Mouse (Mus musculus): Measurements from ENCODE around the gene Tchp.

The Tchp gene

DNA sequence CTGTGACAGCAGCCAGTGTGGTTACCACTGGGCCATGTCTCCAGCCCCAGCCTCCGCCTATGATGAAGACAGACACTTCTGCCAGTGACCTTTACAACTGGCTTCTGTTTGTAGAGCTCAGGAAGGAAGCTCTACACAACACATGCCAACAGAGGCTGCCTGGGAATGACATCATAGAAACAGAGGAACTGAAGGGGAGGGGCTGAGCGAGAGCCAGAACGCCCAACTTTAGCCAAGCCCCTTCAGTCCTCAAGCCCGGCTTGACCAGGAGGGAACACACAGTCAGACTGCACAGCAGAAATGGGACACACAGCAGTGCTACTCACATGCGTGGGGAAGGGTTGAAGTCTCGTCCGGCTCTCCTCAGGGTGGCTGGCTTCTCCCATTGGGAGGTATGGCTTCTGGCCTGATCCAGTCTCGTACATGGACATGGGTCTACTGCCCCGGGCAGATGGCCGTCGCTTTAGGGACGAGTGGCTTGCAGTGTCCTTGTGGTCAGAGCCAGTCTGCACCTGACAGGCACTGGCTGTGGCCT, 31.2 kb downstream of the Tchp start:
- DNase-seq (ENCODE audit: low spot score in 2 of 2): no peak

DNA sequence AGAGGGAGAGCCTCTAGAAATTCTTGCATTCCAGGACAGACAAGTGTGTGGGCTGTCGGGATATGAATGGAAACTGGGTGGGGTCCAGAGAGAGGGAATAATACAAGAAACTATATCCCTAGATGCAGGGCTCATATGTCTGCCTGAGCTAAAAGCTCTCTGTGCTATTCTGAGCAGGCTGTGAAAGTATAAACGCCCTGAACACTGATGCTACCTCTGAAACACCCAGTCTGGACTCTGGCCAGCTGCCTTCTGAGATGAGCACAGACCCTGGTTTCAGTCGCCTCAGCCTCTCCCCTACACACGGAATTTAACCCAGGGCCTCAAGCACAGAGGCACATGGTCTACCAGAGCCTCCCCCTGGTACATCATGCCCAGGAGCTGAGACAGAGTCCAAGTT, 33.0 kb downstream of the Tchp start:
- no peak for DNase-seq (ENCODE audit: low spot score in 2 of 2)

DNA sequence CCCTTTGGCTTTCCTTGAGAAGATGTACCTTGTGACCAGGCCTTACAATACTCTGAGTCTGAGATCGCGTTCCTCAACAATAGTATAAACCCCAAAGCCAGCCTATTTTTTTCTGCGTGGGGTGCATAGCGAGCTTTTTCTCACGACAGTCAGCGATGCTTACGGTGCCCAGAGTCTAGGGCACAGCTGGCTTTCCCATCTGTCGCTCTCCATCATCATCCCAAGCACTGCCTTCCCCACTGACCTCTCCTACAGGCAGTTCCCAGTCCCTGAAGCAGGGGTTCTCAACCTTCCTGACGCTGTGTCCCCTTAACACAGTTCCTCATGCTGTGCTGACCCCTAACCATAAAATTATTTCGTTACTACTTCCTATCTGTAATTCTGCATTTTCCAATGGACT, 35.0 kb downstream of the Tchp start:
- DNase-seq (ENCODE audit: low spot score in 2 of 2): no peak

DNA sequence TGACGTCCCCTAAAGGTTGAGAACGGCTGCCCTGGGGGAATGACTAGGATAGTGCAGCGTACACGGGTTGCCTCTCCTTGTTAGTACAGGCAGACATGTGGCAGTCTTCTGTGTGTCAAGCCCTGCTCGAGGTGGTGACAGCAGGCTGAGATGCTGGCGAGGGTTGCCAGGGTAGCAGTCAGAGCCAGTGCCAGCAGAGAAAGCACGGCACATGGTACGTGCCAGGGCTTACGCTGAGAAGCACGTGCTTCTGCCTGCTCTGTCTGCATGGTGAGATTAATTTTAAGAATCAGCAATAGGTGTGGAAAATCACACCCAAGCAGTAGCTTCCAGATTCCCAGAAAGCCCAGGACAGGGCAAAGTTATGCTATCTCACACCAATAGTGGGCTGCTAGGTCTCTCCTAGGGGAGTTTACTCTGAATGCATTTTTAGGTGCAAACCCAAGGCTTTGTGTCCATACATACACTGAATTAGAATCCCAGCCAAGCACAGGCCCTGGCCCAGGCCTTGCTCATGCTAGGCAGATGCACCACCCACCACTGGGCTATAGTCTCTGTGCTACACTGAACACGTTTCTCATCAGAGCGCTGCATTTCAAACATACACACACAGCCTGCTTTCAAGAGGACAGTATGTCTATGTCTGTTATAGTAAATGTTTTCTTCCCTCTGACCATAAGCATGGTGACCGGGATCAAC, 35.6 kb downstream of the Tchp start:
- no peak for DNase-seq (ENCODE audit: low spot score in 2 of 2)

DNA sequence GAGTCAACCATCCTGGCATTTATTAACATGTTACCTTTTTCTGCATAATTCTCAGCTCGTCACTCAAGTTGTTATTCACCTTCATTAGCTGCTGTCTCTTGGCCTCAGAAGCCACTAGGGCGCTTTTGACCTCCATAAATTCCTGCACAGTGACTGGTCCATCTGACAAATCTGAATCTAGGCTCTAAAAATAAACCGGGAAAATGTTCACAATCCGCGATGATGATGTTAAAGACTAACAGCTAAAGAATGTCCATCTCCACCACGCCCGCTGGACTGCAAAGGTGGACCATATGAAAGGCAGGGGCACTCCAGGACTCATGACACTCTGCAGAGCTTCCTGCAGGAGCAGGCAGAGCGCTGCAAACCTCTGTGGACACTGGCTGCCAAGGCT, 36.1 kb downstream of the Tchp start:
- no peak for DNase-seq (ENCODE audit: low spot score in 2 of 2)

DNA sequence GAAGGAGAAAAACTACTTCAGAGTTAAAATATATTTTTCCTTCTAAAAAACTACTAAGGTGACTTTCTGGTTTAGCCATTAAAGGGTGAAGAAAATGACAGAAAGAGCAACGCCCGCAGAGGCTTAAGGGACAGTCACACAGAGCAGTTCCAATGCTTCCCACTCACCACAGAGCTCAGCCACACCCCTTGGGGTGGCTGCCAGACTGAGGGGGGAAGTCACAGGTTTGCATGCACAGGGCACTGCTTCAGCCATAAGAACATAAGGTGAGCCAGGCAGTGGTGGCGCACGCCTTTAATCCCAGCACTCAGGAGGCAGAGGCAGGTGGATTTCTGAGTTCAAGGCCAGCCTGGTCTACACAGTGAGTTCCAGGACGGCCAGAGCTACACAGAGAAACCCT, 38.0 kb downstream of the Tchp start:
- DNase-seq (ENCODE audit: low spot score in 2 of 2): peak; percentile 43 to 46

DNA sequence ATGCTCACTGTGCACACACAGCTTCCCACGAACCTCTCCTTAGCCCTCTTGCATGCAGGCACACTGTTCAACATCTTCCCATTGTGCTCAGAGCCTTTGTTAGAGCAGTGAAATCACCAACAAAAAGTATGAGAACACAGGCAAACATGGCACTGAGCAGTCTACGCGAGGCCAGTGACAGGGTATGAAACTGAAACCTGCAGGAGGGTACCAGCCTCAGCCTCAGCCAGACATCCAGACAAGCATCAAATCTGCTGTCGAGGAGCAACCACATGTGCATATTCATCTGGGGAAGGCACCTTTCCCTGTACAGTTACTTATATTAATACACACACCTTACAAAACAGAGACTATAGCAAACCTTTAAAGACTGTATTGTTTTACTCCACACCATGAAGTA, 39.3 kb downstream of the Tchp start:
- no peak for DNase-seq (ENCODE audit: low spot score in 2 of 2)

DNA sequence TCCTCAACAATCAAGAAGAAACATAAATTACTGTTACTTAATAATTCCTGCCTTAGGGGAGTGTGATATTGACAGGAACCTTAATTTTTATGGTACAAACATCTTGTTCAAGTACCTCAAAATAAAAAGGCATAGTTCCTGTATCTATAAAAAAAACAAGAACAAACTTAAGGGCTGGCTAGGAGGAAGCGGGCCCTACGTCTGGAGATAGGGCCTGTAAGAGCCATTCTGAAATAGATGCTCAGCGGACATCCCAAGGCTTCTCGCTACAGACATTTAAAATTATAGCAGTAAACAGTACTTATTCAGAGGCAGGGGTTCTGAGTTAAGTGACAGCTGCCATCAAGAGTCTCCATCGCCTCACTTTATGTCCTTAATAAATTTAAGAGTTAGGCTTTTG, 40.0 kb downstream of the Tchp start:
- DNase-seq (ENCODE audit: low spot score in 2 of 2): peak in 1 of 2 experiments; percentile 40

DNA sequence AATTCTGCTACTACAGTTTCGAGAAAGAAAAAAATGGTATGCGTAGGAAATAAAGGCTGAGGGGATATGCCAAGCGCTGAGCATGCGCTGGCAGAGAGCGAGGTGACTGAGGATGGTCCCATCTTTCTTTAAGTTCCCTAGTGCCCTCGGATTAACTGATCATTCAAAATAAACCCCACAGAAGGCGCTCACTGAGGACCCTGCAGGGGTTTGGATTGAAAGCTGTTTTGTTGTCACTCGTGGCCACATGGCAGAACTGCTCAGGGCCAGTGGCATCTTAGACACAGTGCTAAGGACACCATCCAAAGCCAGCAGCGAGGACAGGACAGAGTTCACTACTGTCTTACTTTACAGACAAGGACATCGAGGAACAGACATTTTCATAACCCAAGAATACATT, 42.8 kb downstream of the Tchp start:
- no peak for DNase-seq (ENCODE audit: low spot score in 2 of 2)

DNA sequence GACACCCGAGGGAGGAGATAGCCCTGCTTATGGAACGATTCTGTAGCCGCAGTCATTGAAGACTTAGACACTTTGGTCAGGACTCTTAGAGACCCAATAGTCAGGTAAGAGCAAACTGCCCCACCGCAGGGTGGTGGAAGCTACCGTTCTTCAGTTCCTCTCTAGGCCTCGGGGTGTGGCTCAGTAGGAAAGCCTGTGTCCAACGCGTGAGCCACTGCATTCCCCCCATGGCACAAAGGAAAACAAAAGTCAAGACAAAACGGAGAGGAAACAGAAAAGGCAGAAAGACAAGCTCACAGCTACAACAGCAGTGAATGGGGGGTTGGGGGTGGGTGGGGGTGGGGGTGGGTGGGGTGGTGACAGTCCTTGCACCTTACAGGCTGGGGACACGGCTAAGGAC, 44.8 kb downstream of the Tchp start:
- no peak for DNase-seq (ENCODE audit: low spot score in 2 of 2)

DNA sequence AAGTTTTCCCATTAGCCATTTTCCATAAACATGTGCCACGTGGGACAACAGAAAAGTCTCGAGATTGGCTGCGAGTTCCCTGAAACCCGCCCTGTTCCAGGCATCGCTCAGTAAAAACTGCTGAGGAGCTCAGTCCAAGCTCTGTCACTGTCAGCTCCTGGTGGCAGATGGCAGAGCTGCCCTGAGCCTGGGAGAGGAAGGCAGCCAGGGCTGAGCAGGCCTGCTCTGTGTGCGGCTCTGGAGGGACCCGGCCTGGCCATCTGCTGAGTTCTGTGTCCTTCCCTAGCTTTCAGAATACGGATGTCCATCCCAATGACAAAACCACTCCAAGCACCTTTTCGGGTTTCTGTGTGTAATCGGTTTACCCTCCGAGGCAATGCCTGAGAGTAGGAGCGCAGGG, 45.8 kb downstream of the Tchp start:
- no peak for DNase-seq (ENCODE audit: low spot score in 2 of 2)

DNA sequence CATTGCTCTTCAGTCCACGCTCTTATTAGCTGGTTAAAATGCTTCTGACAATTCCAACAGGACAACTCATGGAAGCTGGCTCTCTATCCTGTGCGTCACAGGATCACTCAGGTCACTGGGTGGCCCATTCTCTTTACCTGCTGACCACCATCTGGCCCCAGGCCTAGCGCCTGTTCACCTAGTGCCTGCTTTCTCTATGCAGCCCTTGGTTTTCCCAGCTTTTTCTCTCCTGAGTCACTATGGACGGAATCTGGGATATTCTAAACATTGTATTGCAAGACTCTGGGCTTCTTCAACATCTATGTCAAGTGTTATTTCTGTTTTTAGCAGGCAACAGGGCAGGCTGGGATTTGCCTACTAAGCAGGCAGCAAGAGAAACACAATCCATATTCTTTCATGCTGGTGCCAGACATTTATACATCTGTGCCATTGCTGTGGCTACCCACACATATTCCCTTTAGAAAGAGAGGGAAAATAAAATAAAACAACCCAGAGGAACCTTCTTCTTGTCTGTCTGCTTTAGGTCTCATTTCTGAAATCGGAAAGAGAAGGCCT, 52.1 kb downstream of the Tchp start:
- no peak for DNase-seq (ENCODE audit: low spot score in 2 of 2)

DNA sequence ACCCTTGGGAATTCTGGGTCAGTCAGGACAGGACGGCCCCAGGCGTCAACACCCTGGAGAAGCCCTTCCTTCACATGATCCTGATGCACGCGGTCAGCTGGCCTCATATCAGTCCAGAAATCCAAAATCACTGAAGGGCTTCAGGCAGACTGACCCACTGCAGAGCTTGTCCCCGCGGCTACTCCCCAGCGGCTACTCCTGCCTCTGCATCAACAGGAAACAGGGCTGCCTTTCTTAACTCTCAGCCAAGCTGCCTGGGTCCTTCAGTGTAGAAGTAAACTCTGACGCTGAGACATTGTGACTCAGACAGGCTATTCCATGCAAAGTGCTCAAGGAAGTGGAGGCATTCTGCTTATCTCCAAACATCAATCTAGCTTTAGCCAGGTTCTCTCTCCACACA, 54.4 kb downstream of the Tchp start:
- DNase-seq (ENCODE audit: low spot score in 2 of 2): no peak

DNA sequence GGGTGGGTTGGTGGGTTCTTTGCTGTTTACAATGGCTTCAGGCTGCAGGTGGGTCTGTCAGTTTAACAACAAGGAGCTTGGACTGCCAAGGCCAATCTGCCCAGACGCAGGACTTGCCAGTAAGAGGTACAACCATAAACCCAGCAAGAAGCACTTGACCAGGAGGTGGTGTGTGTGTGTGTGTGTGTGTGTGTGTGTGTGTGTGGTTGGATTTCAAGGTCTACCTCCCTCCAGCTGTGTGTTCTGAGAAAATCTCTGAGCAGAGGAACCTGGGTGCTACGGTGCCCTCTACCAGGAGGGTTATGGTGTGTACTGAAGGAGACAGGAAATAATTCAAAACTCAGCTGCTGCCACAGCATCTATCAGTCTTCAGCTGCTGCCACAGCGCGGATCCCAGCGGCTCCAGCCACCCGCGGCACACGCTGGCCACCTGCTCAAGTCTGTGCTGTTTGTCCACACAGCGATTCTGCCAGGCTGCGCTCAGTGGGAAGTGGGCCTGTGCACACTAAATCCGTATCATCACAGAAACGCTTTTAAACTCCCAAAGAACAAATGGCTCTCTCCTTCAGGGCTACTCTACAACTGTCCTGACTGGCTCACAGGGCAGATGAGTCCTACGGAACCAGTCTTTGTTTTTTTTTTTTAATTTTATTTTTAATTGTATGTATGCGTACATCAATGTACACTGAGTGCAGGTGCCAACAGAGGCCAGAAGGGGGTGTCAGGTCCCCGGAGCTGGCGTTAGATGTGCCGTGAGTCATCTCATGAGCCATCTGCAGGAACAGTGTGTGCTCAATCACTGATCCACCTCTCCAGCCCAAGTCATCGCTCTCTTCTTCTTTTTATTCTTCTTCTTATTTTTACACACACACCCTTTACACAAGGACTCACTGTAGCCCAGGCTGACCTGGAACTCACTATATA, 57.5 kb downstream of the Tchp start:
- no peak for DNase-seq (ENCODE audit: low spot score in 2 of 2)

DNA sequence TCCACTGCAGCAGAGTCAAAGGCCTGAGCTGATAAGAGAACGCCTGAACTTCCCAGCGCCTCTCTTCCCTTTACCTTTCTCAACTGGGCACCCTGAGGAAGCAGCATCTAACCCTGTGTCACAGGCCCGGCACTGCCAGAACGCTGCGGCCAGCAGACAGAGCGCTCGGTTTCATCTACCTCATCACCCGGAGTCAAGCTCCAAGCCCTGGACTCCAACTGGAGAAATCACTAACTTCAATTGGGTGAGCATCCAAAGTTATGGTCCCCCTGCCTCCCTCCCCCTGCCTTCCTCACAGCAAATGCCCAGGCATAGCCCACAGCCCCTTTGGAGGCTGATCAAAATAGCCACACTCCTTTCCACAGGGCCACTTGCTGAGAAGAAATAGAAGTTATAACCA, 59.1 kb downstream of the Tchp start:
- no peak for DNase-seq (ENCODE audit: low spot score in 2 of 2)

DNA sequence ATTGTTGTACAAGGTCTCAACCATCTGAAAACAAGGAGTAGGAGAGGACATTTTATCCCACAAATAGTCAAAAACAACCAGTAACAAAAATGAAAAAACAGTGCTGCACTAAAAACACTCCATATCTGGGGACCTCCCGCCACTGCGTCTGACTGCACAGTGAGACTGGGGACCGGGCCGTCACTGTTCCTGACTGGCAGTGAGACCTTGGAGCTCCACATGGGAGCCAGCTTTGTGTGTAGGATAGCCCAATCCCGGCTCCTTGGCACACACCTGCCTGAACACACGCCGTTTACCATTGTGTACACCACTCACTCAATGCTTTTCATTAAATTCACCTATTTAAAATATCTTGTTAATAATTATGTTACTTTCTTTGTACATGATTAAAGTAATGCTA, 59.6 kb downstream of the Tchp start:
- no peak for DNase-seq (ENCODE audit: low spot score in 2 of 2)

DNA sequence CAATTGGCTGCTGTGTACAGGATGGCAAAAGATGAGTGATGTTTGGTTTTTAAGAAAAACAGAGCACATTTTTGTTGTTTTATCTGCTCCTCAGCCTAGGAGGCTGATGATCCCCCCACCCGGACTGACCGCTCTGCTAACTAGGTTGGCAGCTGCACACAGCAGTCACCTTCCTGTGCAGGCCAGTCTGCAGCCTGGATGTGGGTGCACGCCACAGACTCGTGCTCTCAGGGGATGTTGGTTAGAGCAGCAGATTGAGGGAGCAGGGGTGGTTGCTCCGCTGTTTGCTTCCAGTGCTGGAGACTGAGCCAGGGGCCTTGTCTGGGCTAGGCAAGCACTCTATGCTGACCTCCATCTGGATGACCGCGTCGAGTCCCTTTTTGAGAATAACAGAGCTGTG, 62.2 kb downstream of the Tchp start:
- peak in 1 of 2 experiments; percentile 51 for DNase-seq (ENCODE audit: low spot score in 2 of 2)

DNA sequence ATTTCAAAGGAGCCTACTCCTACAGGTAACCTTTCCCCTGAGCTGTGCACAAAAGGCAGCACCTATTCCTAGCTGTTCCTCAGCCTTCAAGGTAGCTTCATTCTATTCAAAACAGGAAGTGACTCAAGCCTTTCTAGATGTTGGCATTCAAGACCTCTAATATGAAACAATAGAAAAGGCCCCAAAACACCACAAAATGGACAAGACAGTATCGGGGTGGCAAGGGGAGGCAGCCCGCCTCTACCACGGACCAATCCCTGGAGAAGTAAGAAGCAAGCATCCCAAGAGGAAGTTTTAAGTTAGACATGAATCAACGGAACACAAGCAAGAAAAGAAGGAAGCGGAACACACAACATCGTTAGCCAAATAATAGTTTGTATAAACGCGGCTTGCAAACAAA, 64.2 kb downstream of the Tchp start:
- no peak for DNase-seq (ENCODE audit: low spot score in 2 of 2)
